Mouse (Mus musculus): Measurements from ENCODE around the gene Ltbp1. TPM values are rescaled to one million over a fixed set of nuclear protein-coding genes. Genes with fewer than 3 reads are reported as not detected.

Gene Ltbp1
- total RNA-seq, 2 experiments from 2014 or later = 7.7 to 7.8 TPM

GRCm38 (mm10) chr17:75210526-75210925, 205.2 kb downstream of the Ltbp1 start:
- no peak for DNase-seq (ENCODE audit: extremely low spot score in 1 of 2, low spot score in 1 of 2)

GRCm38 (mm10) chr17:75216362-75216761, 211.0 kb downstream of the Ltbp1 start:
- no peak for DNase-seq (ENCODE audit: extremely low spot score in 1 of 2, low spot score in 1 of 2)

GRCm38 (mm10) chr17:75218700-75219099, 213.3 kb downstream of the Ltbp1 start:
- DNase-seq (ENCODE audit: extremely low spot score in 1 of 2, low spot score in 1 of 2) = no peak

GRCm38 (mm10) chr17:75228321-75228720, 223.0 kb downstream of the Ltbp1 start:
- DNase-seq (ENCODE audit: extremely low spot score in 1 of 2, low spot score in 1 of 2) = no peak

GRCm38 (mm10) chr17:75233206-75233605, 227.8 kb downstream of the Ltbp1 start:
- DNase-seq (ENCODE audit: extremely low spot score in 1 of 2, low spot score in 1 of 2) = no peak

- DNase-seq (ENCODE audit: extremely low spot score in 1 of 2, low spot score in 1 of 2) = no peak
These were observed 228.6 kb downstream of the Ltbp1 start for GRCm38 (mm10) chr17:75233923-75234322.

GRCm38 (mm10) chr17:75235781-75236180, 230.4 kb downstream of the Ltbp1 start:
- DNase-seq (ENCODE audit: extremely low spot score in 1 of 2, low spot score in 1 of 2) = no peak

GRCm38 (mm10) chr17:75236543-75236942, 231.2 kb downstream of the Ltbp1 start:
- no peak for DNase-seq (ENCODE audit: extremely low spot score in 1 of 2, low spot score in 1 of 2)

- no peak for DNase-seq (ENCODE audit: extremely low spot score in 1 of 2, low spot score in 1 of 2)
These were observed 232.1 kb downstream of the Ltbp1 start for GRCm38 (mm10) chr17:75237456-75237855.

- DNase-seq (ENCODE audit: extremely low spot score in 1 of 2, low spot score in 1 of 2) = no peak
These were observed 233.3 kb downstream of the Ltbp1 start for GRCm38 (mm10) chr17:75238655-75239054.

GRCm38 (mm10) chr17:75239545-75239944, 234.2 kb downstream of the Ltbp1 start:
- DNase-seq (ENCODE audit: extremely low spot score in 1 of 2, low spot score in 1 of 2) = no peak

GRCm38 (mm10) chr17:75242086-75242485, 236.7 kb downstream of the Ltbp1 start:
- DNase-seq (ENCODE audit: extremely low spot score in 1 of 2, low spot score in 1 of 2) = no peak

- DNase-seq (ENCODE audit: extremely low spot score in 1 of 2, low spot score in 1 of 2) = no peak
These were observed 237.9 kb downstream of the Ltbp1 start for GRCm38 (mm10) chr17:75243221-75243620.

- no peak for DNase-seq (ENCODE audit: extremely low spot score in 1 of 2, low spot score in 1 of 2)
These were observed 238.8 kb downstream of the Ltbp1 start for GRCm38 (mm10) chr17:75244148-75244547.

- DNase-seq (ENCODE audit: extremely low spot score in 1 of 2, low spot score in 1 of 2) = no peak
These were observed 239.7 kb downstream of the Ltbp1 start for GRCm38 (mm10) chr17:75245085-75245484.

- DNase-seq (ENCODE audit: extremely low spot score in 1 of 2, low spot score in 1 of 2) = no peak
These were observed 243.3 kb downstream of the Ltbp1 start for GRCm38 (mm10) chr17:75248632-75249031.

GRCm38 (mm10) chr17:75250571-75250970, 245.2 kb downstream of the Ltbp1 start:
- no peak for DNase-seq (ENCODE audit: extremely low spot score in 1 of 2, low spot score in 1 of 2)

- no peak for DNase-seq (ENCODE audit: extremely low spot score in 1 of 2, low spot score in 1 of 2)
These were observed 245.7 kb downstream of the Ltbp1 start for GRCm38 (mm10) chr17:75251094-75251493.

GRCm38 (mm10) chr17:75252540-75252939, 247.2 kb downstream of the Ltbp1 start:
- no peak for DNase-seq (ENCODE audit: extremely low spot score in 1 of 2, low spot score in 1 of 2)

GRCm38 (mm10) chr17:75254909-75255308, 249.5 kb downstream of the Ltbp1 start:
- DNase-seq (ENCODE audit: extremely low spot score in 1 of 2, low spot score in 1 of 2) = no peak

GRCm38 (mm10) chr17:75255967-75256366, 250.6 kb downstream of the Ltbp1 start:
- DNase-seq (ENCODE audit: extremely low spot score in 1 of 2, low spot score in 1 of 2) = no peak

- no peak for DNase-seq (ENCODE audit: extremely low spot score in 1 of 2, low spot score in 1 of 2)
These were observed 253.1 kb downstream of the Ltbp1 start for GRCm38 (mm10) chr17:75258427-75258826.

GRCm38 (mm10) chr17:75263336-75263990, 258.1 kb downstream of the Ltbp1 start:
- DNase-seq (ENCODE audit: extremely low spot score in 1 of 2, low spot score in 1 of 2) = no peak

All from layer of hippocampus, postnatal 25 days (tissue).